ENCODE assay signal across 12 mouse cellular contexts in the genomic region with DNA sequence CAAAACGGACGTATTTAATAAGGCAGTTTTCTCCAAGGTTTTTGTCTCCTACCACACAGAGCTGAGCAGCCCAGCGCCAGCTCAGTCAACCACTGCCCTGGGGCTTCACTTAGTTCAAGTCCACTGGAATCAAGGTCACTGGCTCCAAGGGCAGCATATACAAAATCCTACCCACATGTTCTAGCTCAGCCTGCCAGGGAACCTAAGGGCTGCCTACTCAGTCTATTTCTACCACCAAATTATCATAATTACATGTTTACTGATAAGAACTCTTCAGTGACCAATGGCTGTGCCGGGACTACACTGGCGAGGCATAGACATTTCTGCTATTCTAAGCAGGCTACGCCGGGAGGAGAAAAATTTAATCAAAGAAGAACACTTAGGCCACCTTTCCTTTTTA.
DNase-seq lines count a peak whose midpoint lies in the region; ATAC-seq and TF ChIP-seq lines count a peak whose summit lies in the region.
"Had no signal": no experiment of that assay in that cellular context is flagged by ENCODE, and none has a peak within 500 bp of the region (broad histone marks: within the 10 kb centered on the region; RNA-seq: fewer than 3 reads in every experiment).

No protein-coding gene starts in this region.

- TF ChIP-seq POLR2A in limb, embryonic 14.5 days (IDR thresholded peaks at IDR 0.05; ENCODE audit: borderline replicate concordance, extremely low read depth, insufficient read depth, insufficient read length) = no peak

- WGBS in embryonic facial prominence, embryonic 10.5 days = 87% methylated on average over 7 of the region's 7 CpGs
- WGBS in heart, postnatal 0 days = 45% methylated on average over 7 of the region's 7 CpGs
- 76% methylated on average over 7 of the region's 7 CpGs for WGBS in limb, embryonic 14.5 days

- DNase-seq in heart, adult 11 months = peak; percentile 96
- DNase-seq in heart, postnatal 36 days = no peak
- no peak for DNase-seq in embryonic facial prominence, embryonic 10.5 days (ENCODE audit: low spot score)
- DNase-seq in heart, postnatal 0 days (ENCODE audit: low spot score) = peak; percentile 94
- no peak for DNase-seq in limb, embryonic 14.5 days (ENCODE audit: low spot score)
- DNase-seq in natural killer cell, adult 2 months (ENCODE audit: low spot score in 2 of 2) = no peak
- no peak for DNase-seq in frontal cortex, postnatal 14 days (ENCODE audit: low spot score in 2 of 2)
- DNase-seq: B cell, adult 2 months; cerebellum, postnatal 25 days; gastrocnemius, postnatal 14 days had no signal

- H3K9ac ChIP-seq in heart, postnatal 0 days (replicated peaks; ENCODE audit: low read depth, low read length) = no peak overlapping the region
- H3K9ac ChIP-seq in limb, embryonic 14.5 days (ENCODE audit: low read depth, low read length, severe bottlenecking) = no peak overlapping the region
- H3K9ac ChIP-seq: midbrain, embryonic 12.5 days had no signal

- H3K4me2 ChIP-seq in heart, postnatal 0 days (ENCODE audit: low read depth, low read length) = no peak overlapping the region
- no peak overlapping the region for H3K4me2 ChIP-seq in limb, embryonic 14.5 days (replicated peaks; ENCODE audit: low read depth, low read length, severe bottlenecking)
- H3K4me2 ChIP-seq: midbrain, embryonic 12.5 days had no signal

- peaks cover 14% of the 10 kb centered on the region for H3K36me3 ChIP-seq in embryonic facial prominence, embryonic 10.5 days (replicated peaks)
- H3K36me3 ChIP-seq in heart, postnatal 0 days (replicated peaks; ENCODE audit: control insufficient read depth, insufficient read depth, low read length) = peaks cover 9% of the 10 kb centered on the region
- H3K36me3 ChIP-seq in limb, embryonic 14.5 days (ENCODE audit: control insufficient read depth, insufficient read depth, low read length) = peaks cover 7% of the 10 kb centered on the region; the same call in 1 of the 2 replicates

- no peaks in the 10 kb centered on the region for H3K9me3 ChIP-seq in embryonic facial prominence, embryonic 10.5 days
- H3K9me3 ChIP-seq in heart, postnatal 0 days (replicated peaks; ENCODE audit: control insufficient read depth, low read length) = no peaks in the 10 kb centered on the region
- H3K9me3 ChIP-seq in limb, embryonic 14.5 days (ENCODE audit: control insufficient read depth, low read length) = no peaks in the 10 kb centered on the region
- H3K9me3 ChIP-seq: midbrain, embryonic 12.5 days had no signal

- H3K4me3 ChIP-seq in embryonic facial prominence, embryonic 10.5 days = no peak overlapping the region
- no peak overlapping the region for H3K4me3 ChIP-seq in heart, postnatal 0 days (ENCODE audit: low read depth, low read length)
- no peak overlapping the region for H3K4me3 ChIP-seq in limb, embryonic 14.5 days (replicated peaks; ENCODE audit: low read length)
- H3K4me3 ChIP-seq: midbrain, embryonic 12.5 days had no signal

- peak overlapping the region; percentile 30; the same call in 1 of the 2 replicates for H3K27ac ChIP-seq in embryonic facial prominence, embryonic 10.5 days (replicated peaks)
- peak overlapping the region; percentile 99 for H3K27ac ChIP-seq in heart, postnatal 0 days (ENCODE audit: low read depth)
- 0 out of 2 replicates have a peak overlapping the region, but pooled peaks have one; percentile 43 for H3K27ac ChIP-seq in limb, embryonic 14.5 days (replicated peaks; ENCODE audit: low read depth, low read length)
- H3K27ac ChIP-seq: midbrain, embryonic 12.5 days had no signal

- peak; percentile 94 for ATAC-seq in heart, postnatal 0 days (ENCODE audit: insufficient read depth, low read depth)
- no peak for ATAC-seq in limb, embryonic 14.5 days (ENCODE audit: low FRiP score, low read depth)
- no peak for ATAC-seq in erythroblast, adult 5-6 weeks (replicated peaks; ENCODE audit: low FRiP score, poor library complexity, severe bottlenecking)

- TF ChIP-seq EP300 in heart, postnatal 0 days (IDR thresholded peaks at IDR 0.05; ENCODE audit: low read depth) = 0 out of 2 replicates have a peak, but pooled peaks have one; percentile 61

- intact Hi-C loops in heart, postnatal 36 days (cut with DNase I) = loop anchor here (5.0 kb wide), 1 partner anchor 78 kb away; a partner anchor contains a TSS

- no peaks in the 10 kb centered on the region for H3K27me3 ChIP-seq in embryonic facial prominence, embryonic 10.5 days (replicated peaks; ENCODE audit: low read depth, poor library complexity, severe bottlenecking)
- no peaks in the 10 kb centered on the region for H3K27me3 ChIP-seq in heart, postnatal 0 days (ENCODE audit: control insufficient read depth, insufficient read depth, low read length)
- no peaks in the 10 kb centered on the region for H3K27me3 ChIP-seq in limb, embryonic 14.5 days (ENCODE audit: control insufficient read depth, insufficient read depth, low read length)
- H3K27me3 ChIP-seq: midbrain, embryonic 12.5 days had no signal

- no peak for TF ChIP-seq CTCF in heart, postnatal 0 days (IDR thresholded peaks at IDR 0.05; ENCODE audit: low read depth)

- peaks cover 34% of the 10 kb centered on the region for H3K4me1 ChIP-seq in embryonic facial prominence, embryonic 10.5 days
- H3K4me1 ChIP-seq in heart, postnatal 0 days (ENCODE audit: control insufficient read depth, insufficient read depth) = peaks cover 35% of the 10 kb centered on the region
- peaks cover 22% of the 10 kb centered on the region for H3K4me1 ChIP-seq in limb, embryonic 14.5 days (ENCODE audit: control insufficient read depth, insufficient read depth, low read length)

Comparison
In these comparisons a context has a peak if more than half of its experiments do, and no peak if none do; other contexts are left out.
1. DNase-seq: peak in heart, adult 11 months (single experiment) and heart, postnatal 0 days (single experiment); none in heart, postnatal 36 days (0 of 2), embryonic facial prominence, embryonic 10.5 days (single experiment), limb, embryonic 14.5 days (single experiment), natural killer cell, adult 2 months (0 of 2) and frontal cortex, postnatal 14 days (0 of 2).
2. H3K27ac ChIP-seq: peak in every context shown above with its lines; median percentile 99 in heart, postnatal 0 days; 43 in limb, embryonic 14.5 days; 30 in embryonic facial prominence, embryonic 10.5 days.